ENCODE assay signal across 13 mouse cellular contexts in genomic region chr4:100315066-100315465, GRCm38 (mm10).
A peak's percentile ranks its signal among the peaks of the same experiment; 100 is the strongest.
DNase-seq lines count a peak whose midpoint lies in the region; ATAC-seq lines count a peak whose summit lies in the region.
"Had no signal": no experiment of that assay in that cellular context is flagged by ENCODE, and none has a peak within 500 bp of the region (broad histone marks: within the 10 kb centered on the region; RNA-seq: fewer than 3 reads in every experiment).

No protein-coding gene starts in this region.

- WGBS in heart, embryonic 11.5 days (ENCODE audit: insufficient replicate concordance) = 69% methylated on average over 1 of the region's 1 CpGs
- WGBS in midbrain, embryonic 11.5 days = 85% methylated on average over 1 of the region's 1 CpGs
- 82% methylated on average over 1 of the region's 1 CpGs for WGBS in midbrain, embryonic 13.5 days

- no peaks in the 10 kb centered on the region for H3K4me1 ChIP-seq in heart, embryonic 11.5 days (ENCODE audit: control insufficient read depth, insufficient read depth, low read length)
- no peaks in the 10 kb centered on the region for H3K4me1 ChIP-seq in midbrain, embryonic 11.5 days (ENCODE audit: control insufficient read depth, insufficient read depth, low read length)
- H3K4me1 ChIP-seq in midbrain, embryonic 13.5 days (replicated peaks) = no peaks in the 10 kb centered on the region
- H3K4me1 ChIP-seq: hindbrain, embryonic 12.5 days; megakaryocyte, embryonic 14.5 days had no signal

- H3K9me3 ChIP-seq in heart, embryonic 11.5 days (replicated peaks; ENCODE audit: control insufficient read depth, low read length) = 0 out of 2 replicates have a peak, but pooled peaks cover 3% of the 10 kb centered on the region
- no peaks in the 10 kb centered on the region; the same call in 1 of the 2 replicates for H3K9me3 ChIP-seq in midbrain, embryonic 11.5 days (ENCODE audit: control insufficient read depth, low read length)
- no peaks in the 10 kb centered on the region; the same call in 1 of the 2 replicates for H3K9me3 ChIP-seq in midbrain, embryonic 13.5 days

- H3K4me2 ChIP-seq in heart, embryonic 11.5 days = no peak overlapping the region
- no peak overlapping the region for H3K4me2 ChIP-seq in midbrain, embryonic 11.5 days
- H3K4me2 ChIP-seq in midbrain, embryonic 13.5 days (replicated peaks) = no peak overlapping the region
- H3K4me2 ChIP-seq: hindbrain, embryonic 12.5 days; liver, embryonic 11.5 days had no signal

- no peaks in the 10 kb centered on the region for H3K27me3 ChIP-seq in heart, embryonic 11.5 days (ENCODE audit: control insufficient read depth, insufficient read depth, low read length)
- H3K27me3 ChIP-seq in midbrain, embryonic 11.5 days (ENCODE audit: control insufficient read depth, insufficient read depth, low read length) = no peaks in the 10 kb centered on the region
- no peaks in the 10 kb centered on the region for H3K27me3 ChIP-seq in midbrain, embryonic 13.5 days
- H3K27me3 ChIP-seq: hindbrain, embryonic 12.5 days; megakaryocyte, embryonic 14.5 days had no signal

- H3K36me3 ChIP-seq in heart, embryonic 11.5 days (ENCODE audit: control insufficient read depth, insufficient read depth, low read length) = no peaks in the 10 kb centered on the region
- no peaks in the 10 kb centered on the region for H3K36me3 ChIP-seq in midbrain, embryonic 11.5 days (ENCODE audit: control insufficient read depth, insufficient read depth, low read length)
- H3K36me3 ChIP-seq in midbrain, embryonic 13.5 days = no peaks in the 10 kb centered on the region
- H3K36me3 ChIP-seq: hindbrain, embryonic 12.5 days had no signal

- H3K4me3 ChIP-seq in heart, embryonic 11.5 days (ENCODE audit: low read depth, low read length) = no peak overlapping the region
- H3K4me3 ChIP-seq in midbrain, embryonic 11.5 days (ENCODE audit: low read depth, low read length) = no peak overlapping the region
- H3K4me3 ChIP-seq in midbrain, embryonic 13.5 days (replicated peaks) = no peak overlapping the region
- H3K4me3 ChIP-seq: hindbrain, embryonic 12.5 days; megakaryocyte, embryonic 14.5 days; myocyte had no signal

- ATAC-seq in heart, embryonic 11.5 days (replicated peaks; ENCODE audit: insufficient number of reproducible peaks, low FRiP score, low TSS enrichment) = no peak
- no peak for ATAC-seq in midbrain, embryonic 11.5 days (ENCODE audit: low FRiP score)
- no peak for ATAC-seq in midbrain, embryonic 13.5 days
- no peak for ATAC-seq in frontal cortex, adult (ENCODE audit: low TSS enrichment)

- DNase-seq in heart, adult 8-10 months (ENCODE audit: low spot score) = peak; percentile 61
- DNase-seq in midbrain, embryonic 11.5 days (ENCODE audit: low spot score, missing footprints) = peak; percentile 45
- DNase-seq in gastrocnemius, adult 8-10 months (ENCODE audit: low spot score in 2 of 2) = peak; percentile 13 to 34
- DNase-seq in lung, postnatal 4 days = peak; percentile 17 to 36
- no peak for DNase-seq in thymus, postnatal 4 days
- DNase-seq: kidney, adult 2 months had no signal

- no peak overlapping the region for H3K9ac ChIP-seq in heart, embryonic 11.5 days (ENCODE audit: low read depth, low read length)
- H3K9ac ChIP-seq in midbrain, embryonic 11.5 days (ENCODE audit: low read length) = no peak overlapping the region
- no peak overlapping the region for H3K9ac ChIP-seq in midbrain, embryonic 13.5 days (replicated peaks)
- H3K9ac ChIP-seq: hindbrain, embryonic 12.5 days had no signal

- H3K27ac ChIP-seq in heart, embryonic 11.5 days (ENCODE audit: low read depth, low read length) = no peak overlapping the region
- no peak overlapping the region for H3K27ac ChIP-seq in midbrain, embryonic 11.5 days (ENCODE audit: low read depth, low read length)
- H3K27ac ChIP-seq in midbrain, embryonic 13.5 days = no peak overlapping the region
- H3K27ac ChIP-seq: hindbrain, embryonic 12.5 days had no signal
